Mouse (Mus musculus) MEL (cell line): ENCODE data around the gene Tax1bp1.

Source experiments
- CTCF ChIP-seq, 3 experiments: IDR thresholded peaks in 2 of 3; conservative IDR thresholded peaks in 1 of 3; 2 replicates each; pipeline ENCODE4 v1.5.1; 2011 to 2012; ENCODE audit warnings: low read length in 3 of 3, low read depth in 2 of 3, mild to moderate bottlenecking in 2 of 3, improper control_type of control experiment in 1 of 3, inconsistent platforms in 1 of 3, mixed read lengths in 1 of 3, moderate library complexity in 1 of 3; ENCODE audit not compliant: control insufficient read depth in 1 of 3, insufficient read depth in 1 of 3, poor library complexity in 1 of 3, severe bottlenecking in 1 of 3
- POLR2A ChIP-seq, 2 experiments: IDR thresholded peaks; 2 replicates each; pipeline ENCODE4 v1.6.1; 2011 to 2012; ENCODE audit warnings: low read length in 2 of 2, mild to moderate bottlenecking in 2 of 2, control low read depth in 1 of 2, improper control_type of control experiment in 1 of 2, low read depth in 1 of 2, moderate library complexity in 1 of 2; ENCODE audit not compliant: control insufficient read depth in 1 of 2, insufficient read depth in 1 of 2, poor library complexity in 1 of 2
- POLR2AphosphoS2 ChIP-seq: IDR thresholded peaks from 2 replicates; pipeline ENCODE4 v1.6.1; 2011; ENCODE audit warnings: low read length, improper control_type of control experiment
- SIN3A ChIP-seq: IDR thresholded peaks from 2 replicates; pipeline ENCODE4 v1.6.1; 2012; ENCODE audit warnings: low read length, improper control_type of control experiment, inconsistent platforms
- TAL1 ChIP-seq: IDR thresholded peaks from 2 replicates; pipeline ENCODE4 v1.6.1; 2012; ENCODE audit warnings: mild to moderate bottlenecking, inconsistent platforms, low read length, moderate library complexity, mixed read lengths
- USF2 ChIP-seq, 2 experiments: IDR thresholded peaks; 2 replicates each; pipeline ENCODE4 v1.6.1; 2011 to 2012; ENCODE audit warnings: improper control_type of control experiment in 2 of 2, low read length in 2 of 2, borderline replicate concordance in 1 of 2, inconsistent platforms in 1 of 2, low read depth in 1 of 2, mild to moderate bottlenecking in 1 of 2; ENCODE audit not compliant: insufficient read depth in 1 of 2

DNA sequence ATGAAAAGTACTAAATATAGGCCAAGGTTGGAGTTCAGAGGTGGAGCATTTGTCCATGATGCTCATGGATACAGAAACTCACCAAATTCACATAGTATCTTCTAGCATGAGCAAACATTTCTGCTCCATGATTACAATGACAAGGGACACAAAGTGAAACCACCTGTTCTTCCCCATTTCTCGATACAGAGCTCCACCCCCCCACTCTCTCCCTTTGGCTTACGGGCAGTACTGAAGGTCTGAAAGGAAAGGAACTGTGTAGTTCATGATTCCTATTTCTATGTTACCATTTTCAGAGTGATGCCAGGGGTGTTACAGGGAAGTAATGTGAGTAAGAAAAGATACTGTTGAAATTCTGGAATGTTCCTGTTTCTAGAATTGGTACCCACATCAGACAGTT is 41.0 kb upstream of the Tax1bp1 start:
- TF ChIP-seq TAL1: no peak
- TF ChIP-seq CTCF (IDR thresholded peaks at IDR 0.05 in 2 of 3, conservative IDR thresholded peaks at IDR 0.05 in 1 of 3; ENCODE audit: control insufficient read depth in 1 of 3, insufficient read depth in 1 of 3, low read depth in 2 of 3, low read length in 3 of 3, poor library complexity in 1 of 3, severe bottlenecking in 1 of 3): no peak
- no peak for TF ChIP-seq POLR2AphosphoS2
- TF ChIP-seq SIN3A: no peak
- no peak for TF ChIP-seq USF2 (IDR thresholded peaks at IDR 0.05; ENCODE audit: borderline replicate concordance in 1 of 2, insufficient read depth in 1 of 2, low read depth in 1 of 2, low read length in 2 of 2)
- no peak for TF ChIP-seq POLR2A (IDR thresholded peaks at IDR 0.05; ENCODE audit: control insufficient read depth in 1 of 2, insufficient read depth in 1 of 2, low read depth in 1 of 2, low read length in 2 of 2, poor library complexity in 1 of 2)
